Mouse (Mus musculus) embryonic facial prominence, embryonic 10.5 days (tissue): ENCODE data around the gene Olfr507. TPM values are rescaled to one million over a fixed set of nuclear protein-coding genes. Genes with fewer than 3 reads are reported as not detected.
"Not testable (repeated sequence)": the region's sequence is repeated elsewhere in the genome, so short reads cannot be mapped to it uniquely, and the experiment has no call there.

Source experiments
- DNase-seq: peaks from one replicate; pipeline ENCODE4 v3.0.0-alpha.2; 2017; ENCODE audit warnings: low spot score
- H3K27ac ChIP-seq: fragments of 300-500 bp; sonication (generic); replicated peaks from 2 replicates; pipeline ENCODE4 v1.5.1; 2016; ENCODE audit warnings: mild to moderate bottlenecking
- H3K27me3 ChIP-seq: fragments of 300-500 bp; sonication (generic); replicated peaks from 2 replicates; pipeline ENCODE4 v1.6.1; 2016; ENCODE audit warnings: low read depth, mild to moderate bottlenecking; ENCODE audit not compliant: poor library complexity, severe bottlenecking
- H3K36me3 ChIP-seq: fragments of 300-500 bp; sonication (generic); replicated peaks from 2 replicates; pipeline ENCODE4 v1.6.1; 2016; ENCODE audit warnings: mild to moderate bottlenecking, moderate library complexity
- H3K4me1 ChIP-seq: fragments of 300-500 bp; sonication (generic); 2 replicates; pipeline ENCODE4 v1.6.1; 2016
- H3K4me3 ChIP-seq: fragments of 300-500 bp; sonication (generic); 2 replicates; pipeline ENCODE4 v1.5.1; 2016; ENCODE audit warnings: mild to moderate bottlenecking, moderate library complexity
- H3K9me3 ChIP-seq: fragments of 300-500 bp; sonication (generic); 2 replicates; pipeline ENCODE4 v1.6.1; 2016; ENCODE audit warnings: mild to moderate bottlenecking
- WGBS: fragments of 180-500 bp; shearing (Covaris S2); methylation state at CpG from one replicate; pipeline ENCODE4 v1.1.7; 2016; 5-methylcytosine and 5-hydroxymethylcytosine counted together
- polyA plus RNA-seq: library from polyadenylated mRNA; unstranded; fragments of >200 nt; fragmentation: Nextera tagmentation; extraction: Ambion mirVana; gene quantifications from 2 replicates; pipeline ENCODE4 v1.2.1, GENCODE M21; 2016

The Olfr507 gene
- polyA plus RNA-seq = not detected in 2 replicates

- no peak for DNase-seq
- H3K4me1 ChIP-seq = no peaks in the 10 kb centered on the region
- no peaks in the 10 kb centered on the region for H3K9me3 ChIP-seq
- H3K27me3 ChIP-seq = no peaks in the 10 kb centered on the region
- no peak within 1 kb of the TSS for H3K27ac ChIP-seq
- no peaks in the 10 kb centered on the region for H3K36me3 ChIP-seq
- WGBS = 89% methylated on average over 2 of the region's 2 CpGs
- no peak within 1 kb of the TSS for H3K4me3 ChIP-seq
Measured at GRCm38 (mm10) chr7:108621514-108621913, at the start of gene Olfr507. Gene Olfr507 (plus strand): TSS chr7:108621814.

DNA sequence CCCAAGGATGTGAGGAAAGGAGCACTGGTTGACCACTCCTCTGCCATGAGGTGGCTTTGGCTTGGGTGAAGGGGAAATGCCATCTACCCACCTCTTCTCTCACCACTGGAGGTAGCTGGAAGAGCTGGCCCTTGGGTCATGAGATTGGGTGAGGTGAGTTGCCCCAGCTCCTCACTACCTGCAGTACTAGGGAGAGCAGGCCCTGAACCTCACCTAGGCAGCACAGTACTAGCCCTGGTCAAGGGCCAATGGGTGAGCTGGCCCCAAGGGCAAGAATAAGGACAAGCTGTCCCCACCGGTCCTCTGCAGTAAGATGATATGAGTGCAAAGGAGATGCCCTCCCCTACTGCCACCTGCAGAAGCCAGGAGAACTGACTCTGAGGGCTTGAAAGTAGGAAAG, 31.8 kb upstream of the Olfr507 start:
- Histone ChIP-seq H3K4me3 (no peak overlapping the region), H3K27me3 (no peaks in the 10 kb centered on the region), H3K27ac (no peak overlapping the region), H3K9me3 (no peaks in the 10 kb centered on the region), H3K36me3 (no peaks in the 10 kb centered on the region), H3K4me1 (no peaks in the 10 kb centered on the region)
- DNase-seq = no peak
- WGBS = 91% methylated on average over 1 of the region's 1 CpGs

DNA sequence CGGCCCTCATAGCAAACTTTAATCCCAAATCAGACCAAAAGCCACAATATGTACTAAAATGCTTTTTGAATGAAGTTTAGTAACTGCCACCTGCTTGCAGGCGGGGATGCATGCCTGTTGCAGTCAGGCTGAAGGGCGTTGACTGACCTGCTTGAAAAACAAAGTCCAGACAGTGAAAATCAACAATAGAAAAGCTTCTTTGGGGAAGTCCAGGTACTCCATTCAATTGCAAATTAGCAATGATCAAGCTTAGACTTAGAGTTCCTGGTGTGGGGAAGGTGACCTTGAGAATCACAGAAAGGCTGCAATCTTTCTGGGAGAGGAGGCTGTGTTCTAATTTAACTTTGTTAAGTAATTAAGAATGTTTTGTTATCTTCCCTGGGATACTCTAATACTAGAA, 19.7 kb upstream of the Olfr507 start:
- H3K27me3 ChIP-seq, DNase-seq, H3K4me3 ChIP-seq, H3K27ac ChIP-seq, H3K9me3 ChIP-seq, H3K4me1 ChIP-seq, H3K36me3 ChIP-seq: not testable (repeated sequence)
- 76% methylated on average over 3 of the region's 3 CpGs for WGBS

DNA sequence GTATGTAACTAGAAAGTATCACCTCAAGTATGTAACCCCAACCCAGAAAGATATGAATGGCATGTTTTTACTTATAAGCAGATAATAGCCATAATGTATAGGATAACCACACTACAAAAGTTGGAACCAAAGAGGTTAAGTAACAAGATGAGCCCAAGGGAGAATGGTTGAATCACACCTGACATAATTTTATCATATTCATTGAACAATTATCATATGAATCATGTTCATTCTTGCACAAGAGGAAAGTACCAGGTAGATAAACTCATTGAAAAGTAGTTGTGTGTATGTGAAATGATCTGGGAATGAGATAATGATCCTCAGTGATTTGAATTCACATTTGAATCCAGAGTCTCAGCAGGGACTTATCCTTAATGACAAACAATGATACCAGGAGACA, 11.1 kb upstream of the Olfr507 start, which contains the start of gene Olfr506:
Olfr506 (plus strand) TSS at position 301 of the 400 bp plus-strand sequence.
- Histone ChIP-seq H3K36me3 (no peaks in the 10 kb centered on the region), H3K9me3 (no peaks in the 10 kb centered on the region), H3K4me3 (no peak within 1 kb of the TSS), H3K4me1 (no peaks in the 10 kb centered on the region), H3K27ac (no peak within 1 kb of the TSS), H3K27me3 (no peaks in the 10 kb centered on the region)
- no peak for DNase-seq

- DNase-seq = no peak
- Histone ChIP-seq H3K4me1 (no peaks in the 10 kb centered on the region), H3K9me3 (no peaks in the 10 kb centered on the region), H3K27me3 (no peaks in the 10 kb centered on the region), H3K4me3 (no peak overlapping the region), H3K27ac (no peak overlapping the region), H3K36me3 (no peaks in the 10 kb centered on the region)
- 91% methylated on average over 2 of the region's 2 CpGs for WGBS
Measured at GRCm38 (mm10) chr7:108614110-108614509, 7.5 kb upstream of the Olfr507 start.

DNA sequence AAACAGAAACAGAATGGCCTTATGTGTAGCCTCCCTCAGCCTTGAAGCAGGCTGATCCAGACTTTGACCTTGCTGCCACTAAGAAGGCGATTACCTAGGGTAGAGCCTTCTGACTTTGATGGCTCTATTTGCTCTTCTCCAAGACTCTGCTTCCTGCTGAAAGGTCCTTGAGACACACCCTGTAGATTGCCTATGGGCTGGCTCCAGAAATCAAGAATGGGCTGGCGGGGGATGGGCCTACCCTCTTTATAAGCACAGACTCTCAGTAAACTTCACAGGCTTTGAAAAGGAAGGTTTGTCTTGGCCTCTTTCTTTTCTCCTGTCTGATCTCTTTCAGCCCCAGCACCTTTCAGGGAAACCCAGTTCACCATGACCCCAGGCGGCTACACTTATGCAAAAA, 4.8 kb upstream of the Olfr507 start:
- not testable (repeated sequence) for H3K4me1 ChIP-seq, H3K4me3 ChIP-seq, H3K36me3 ChIP-seq, DNase-seq, H3K27ac ChIP-seq, H3K9me3 ChIP-seq, H3K27me3 ChIP-seq
- 56% methylated on average over 3 of the region's 3 CpGs for WGBS

DNA sequence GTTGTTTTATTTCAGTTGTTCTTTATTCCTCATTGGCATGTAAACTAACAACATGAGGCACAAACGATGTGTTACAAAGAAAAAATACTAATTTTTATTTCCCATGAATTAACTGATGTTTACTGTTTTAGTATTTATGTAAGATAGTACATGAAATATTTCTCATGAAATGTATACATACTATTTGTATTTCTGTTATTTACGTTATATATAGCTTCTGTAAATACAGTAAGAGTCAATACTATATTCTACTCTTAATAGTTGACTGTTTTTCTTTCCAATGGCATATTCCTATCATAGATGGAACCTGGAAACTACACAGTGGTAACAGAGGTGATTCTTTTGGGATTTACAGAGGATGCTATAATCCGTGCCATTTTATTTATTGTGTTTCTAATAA, 8.1 kb downstream of the Olfr507 start, which contains the start of gene Olfr508:
Olfr508 (plus strand) TSS at position 301 of the 400 bp plus-strand sequence.
- Histone ChIP-seq H3K27ac (no peak within 1 kb of the TSS), H3K9me3 (no peaks in the 10 kb centered on the region), H3K4me3 (no peak within 1 kb of the TSS), H3K27me3 (no peaks in the 10 kb centered on the region), H3K4me1 (no peaks in the 10 kb centered on the region), H3K36me3 (no peaks in the 10 kb centered on the region)
- 92% methylated on average over 3 of the region's 3 CpGs for WGBS
- no peak for DNase-seq

DNA sequence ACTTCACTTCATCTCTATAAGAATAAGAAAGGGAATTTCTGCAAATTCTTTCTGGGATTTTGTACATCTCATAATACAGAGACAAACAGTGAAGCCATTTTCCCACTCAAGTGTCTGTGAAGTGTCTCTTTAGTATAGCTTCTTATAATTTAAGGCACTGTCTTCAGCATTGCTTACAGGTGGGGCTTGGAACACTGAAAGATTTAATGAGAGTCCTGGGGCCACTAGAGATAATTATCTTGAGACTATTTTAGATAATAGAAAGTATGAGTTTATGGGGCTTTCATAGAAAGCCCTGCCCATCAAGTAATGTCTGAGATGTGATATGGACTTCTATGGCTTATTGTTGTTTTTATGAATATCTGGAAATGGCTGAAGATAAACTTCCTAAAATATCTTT, 30.2 kb downstream of the Olfr507 start, which contains the start of gene Olfr509:
Olfr509 (minus strand) TSS at position 101 of the 400 bp plus-strand sequence.
- DNase-seq = no peak
- H3K27me3 ChIP-seq = no peaks in the 10 kb centered on the region
- H3K4me3 ChIP-seq = no peak within 1 kb of the TSS
- no peak within 1 kb of the TSS for H3K27ac ChIP-seq
- peaks cover 3% of the 10 kb centered on the region; the same call in 1 of the 2 replicates for H3K9me3 ChIP-seq
- no peaks in the 10 kb centered on the region for H3K36me3 ChIP-seq
- no peaks in the 10 kb centered on the region for H3K4me1 ChIP-seq

GRCm38 (mm10) chr7:108662419-108662818, 40.8 kb downstream of the Olfr507 start:
- H3K27ac ChIP-seq = no peak overlapping the region
- DNase-seq = no peak
- no peaks in the 10 kb centered on the region for H3K27me3 ChIP-seq
- H3K9me3 ChIP-seq = no peaks in the 10 kb centered on the region
- no peaks in the 10 kb centered on the region for H3K4me1 ChIP-seq
- WGBS = 89% methylated on average over 3 of the region's 3 CpGs
- H3K36me3 ChIP-seq = no peaks in the 10 kb centered on the region
- H3K4me3 ChIP-seq = no peak overlapping the region

DNA sequence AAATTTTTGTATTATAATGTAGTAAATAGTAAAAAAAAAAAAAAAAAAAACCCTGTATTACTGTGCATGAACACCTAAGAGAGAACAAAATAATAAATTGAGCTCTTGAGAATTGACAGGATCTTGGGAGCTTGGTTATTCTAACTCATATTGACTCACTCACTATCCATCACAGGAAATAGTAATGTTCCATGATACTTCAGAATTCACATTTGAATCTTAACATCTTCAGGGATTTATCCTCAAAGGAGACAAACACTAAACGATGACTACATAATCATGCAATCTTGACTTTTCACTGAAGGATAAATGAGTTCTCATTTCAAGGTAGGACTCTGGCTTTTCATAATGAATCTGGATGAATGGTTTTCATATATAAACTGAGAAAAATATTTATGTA, 44.5 kb downstream of the Olfr507 start, which contains the start of gene Olfr510:
Olfr510 (plus strand) TSS at position 301 of the 400 bp plus-strand sequence.
- DNase-seq = no peak
- Histone ChIP-seq H3K36me3 (no peaks in the 10 kb centered on the region), H3K27ac (no peak within 1 kb of the TSS), H3K9me3 (no peaks in the 10 kb centered on the region), H3K27me3 (no peaks in the 10 kb centered on the region), H3K4me3 (no peak within 1 kb of the TSS), H3K4me1 (no peaks in the 10 kb centered on the region)
- 90% methylated on average over 1 of the region's 1 CpGs for WGBS

DNA sequence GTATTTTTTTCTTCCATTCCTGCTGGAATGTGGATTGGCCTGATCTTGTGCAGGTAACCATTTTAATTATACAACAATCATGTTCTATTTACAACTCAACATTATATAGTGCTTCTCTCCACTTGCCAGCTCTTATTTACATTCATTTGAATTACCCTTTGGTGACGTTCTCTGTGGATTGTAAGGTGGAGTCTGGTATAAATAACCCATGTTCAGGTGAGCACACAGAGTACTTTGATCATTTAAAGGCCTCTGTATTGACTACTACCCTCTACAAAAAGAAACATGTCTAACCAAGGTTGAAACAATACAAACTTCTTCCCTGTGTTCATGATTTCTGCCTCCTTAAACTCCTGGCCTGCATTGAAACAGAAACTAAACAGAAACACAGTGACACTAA, 49.4 kb downstream of the Olfr507 start:
- 75% methylated on average over 1 of the region's 1 CpGs for WGBS

More for the DNA sequence above, 49.4 kb downstream of the Olfr507 start:
- Histone ChIP-seq H3K27me3 (no peaks in the 10 kb centered on the region), H3K4me3 (no peak overlapping the region), H3K4me1 (no peaks in the 10 kb centered on the region), H3K9me3 (no peaks in the 10 kb centered on the region), H3K36me3 (no peaks in the 10 kb centered on the region), H3K27ac (no peak overlapping the region)
- DNase-seq = no peak
